Mouse (Mus musculus): ENCODE measurements around the gene Ehmt2. TPM values are rescaled to one million over a fixed set of nuclear protein-coding genes. Genes with fewer than 3 reads are reported as not detected.
A peak's percentile ranks its signal among the peaks of the same experiment; 100 is the strongest.

Ehmt2 gene
- polyA plus RNA-seq (2014; fragmentation: Nextera tagmentation; extraction: Ambion mirVana): 78.1 and 86.8 TPM in 2 replicates

DNA sequence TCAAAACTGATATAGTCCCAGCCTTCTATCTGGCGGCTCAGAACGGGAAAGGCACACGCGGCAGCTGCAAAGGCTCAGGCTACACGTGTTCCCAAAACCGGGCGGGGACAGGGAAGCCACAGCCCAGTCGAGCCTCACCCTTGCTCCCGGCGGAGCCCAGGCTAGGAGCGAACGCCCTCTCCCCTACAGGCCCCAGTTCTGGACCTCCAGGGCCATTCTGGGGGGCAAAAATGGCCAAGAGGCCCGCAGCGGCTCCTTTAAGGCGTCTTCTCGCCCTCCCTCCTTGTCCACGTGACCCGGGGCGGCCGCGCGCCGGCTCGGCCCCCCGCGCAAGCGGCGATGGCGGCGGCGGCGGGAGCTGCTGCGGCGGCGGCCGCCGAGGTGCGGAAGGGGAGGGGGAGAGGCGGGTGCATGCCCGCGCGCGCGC is at the start of gene Ehmt2, which contains the start of gene C2:
TSS of gene Ehmt2 (plus strand) at position 310 of the 427 bp plus-strand sequence.
TSS of gene C2 (minus strand) at position 106 of the 427 bp plus-strand sequence.
- ATAC-seq (ENCODE audit: low read depth): peak; percentile 10
- Histone ChIP-seq H3K9ac (replicated peaks; ENCODE audit: low read depth, low read length) (peak within 1 kb of the TSS; percentile 98), H3K4me3 (ENCODE audit: low read depth, low read length) (peak within 1 kb of the TSS; percentile 82), H3K27me3 (ENCODE audit: control insufficient read depth, insufficient read depth, low read length) (no peaks in the 10 kb centered on the region), H3K36me3 (ENCODE audit: control insufficient read depth, insufficient read depth, low read length) (peaks cover 11% of the 10 kb centered on the region), H3K27ac (ENCODE audit: low read depth, low read length) (peak within 1 kb of the TSS; percentile 97), H3K4me1 (ENCODE audit: control insufficient read depth, insufficient read depth, low read length) (peaks cover 37% of the 10 kb centered on the region), H3K9me3 (ENCODE audit: control insufficient read depth, low read length) (no peaks in the 10 kb centered on the region), H3K4me2 (ENCODE audit: low read depth, low read length) (peak within 1 kb of the TSS; percentile 97)
- under 1% methylated on average over 25 of the region's 44 CpGs for WGBS

DNA sequence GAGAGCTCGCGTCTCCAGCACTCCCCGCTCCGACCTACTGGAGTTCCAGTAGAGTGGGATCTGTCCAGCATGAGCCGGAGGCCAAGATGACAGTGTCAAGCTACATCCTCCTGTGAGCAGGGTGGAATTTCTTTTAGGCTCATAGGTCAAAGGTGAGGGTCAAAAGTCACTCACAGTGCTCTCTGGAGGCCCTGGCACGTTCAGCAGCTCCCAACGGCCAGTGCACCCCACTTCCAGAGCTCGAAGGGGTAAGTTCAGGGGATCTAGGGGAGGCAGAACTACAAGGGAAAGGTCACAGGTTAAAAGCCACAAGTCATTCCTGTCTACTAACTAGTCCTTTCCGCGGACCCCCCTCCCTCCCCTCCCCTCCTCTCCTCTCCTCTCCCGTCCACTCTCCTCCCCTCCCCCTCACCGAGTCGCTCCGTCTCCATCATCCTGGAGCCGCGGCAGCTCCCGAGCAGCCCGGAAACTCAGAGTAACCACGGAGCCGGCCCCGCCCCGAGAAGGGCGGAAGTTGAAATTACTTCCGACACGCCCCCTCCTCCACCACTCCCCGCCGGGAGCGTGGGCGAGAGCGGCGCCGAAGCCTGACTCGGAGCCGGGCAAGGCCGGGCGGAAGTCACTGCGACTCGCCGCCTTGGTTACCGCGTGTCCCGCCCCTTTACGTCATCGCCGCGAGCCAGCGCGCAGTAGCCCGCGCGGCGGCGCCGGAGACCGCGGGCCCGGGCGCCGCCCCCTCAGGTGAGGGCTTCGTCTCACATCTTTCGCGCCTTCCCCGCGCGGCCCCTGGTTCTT is 48.4 kb upstream of the Ehmt2 start, which contains the start of the genes Skiv2l and Nelfe:
TSS of gene Skiv2l (minus strand) at position 489 of the 795 bp plus-strand sequence.
TSS of gene Nelfe (plus strand) at position 670 of the 795 bp plus-strand sequence.
- Histone ChIP-seq H3K4me1 (ENCODE audit: control insufficient read depth, insufficient read depth, low read length) (peaks cover 18% of the 10 kb centered on the region), H3K36me3 (ENCODE audit: control insufficient read depth, insufficient read depth, low read length) (peaks cover 40% of the 10 kb centered on the region), H3K27me3 (ENCODE audit: control insufficient read depth, insufficient read depth, low read length) (no peaks in the 10 kb centered on the region), H3K4me3 (ENCODE audit: low read depth, low read length) (peak within 1 kb of the TSS; percentile 95), H3K27ac (ENCODE audit: low read depth, low read length) (peak within 1 kb of the TSS; percentile 48; the same call in 1 of the 2 replicates), H3K9me3 (ENCODE audit: control insufficient read depth, low read length) (no peaks in the 10 kb centered on the region), H3K4me2 (ENCODE audit: low read depth, low read length) (peak within 1 kb of the TSS; percentile 96), H3K9ac (replicated peaks; ENCODE audit: low read depth, low read length) (peak within 1 kb of the TSS; percentile 86)
- ATAC-seq (ENCODE audit: low read depth): peak; percentile 97
- under 1% methylated on average over 63 of the region's 65 CpGs for WGBS

DNA sequence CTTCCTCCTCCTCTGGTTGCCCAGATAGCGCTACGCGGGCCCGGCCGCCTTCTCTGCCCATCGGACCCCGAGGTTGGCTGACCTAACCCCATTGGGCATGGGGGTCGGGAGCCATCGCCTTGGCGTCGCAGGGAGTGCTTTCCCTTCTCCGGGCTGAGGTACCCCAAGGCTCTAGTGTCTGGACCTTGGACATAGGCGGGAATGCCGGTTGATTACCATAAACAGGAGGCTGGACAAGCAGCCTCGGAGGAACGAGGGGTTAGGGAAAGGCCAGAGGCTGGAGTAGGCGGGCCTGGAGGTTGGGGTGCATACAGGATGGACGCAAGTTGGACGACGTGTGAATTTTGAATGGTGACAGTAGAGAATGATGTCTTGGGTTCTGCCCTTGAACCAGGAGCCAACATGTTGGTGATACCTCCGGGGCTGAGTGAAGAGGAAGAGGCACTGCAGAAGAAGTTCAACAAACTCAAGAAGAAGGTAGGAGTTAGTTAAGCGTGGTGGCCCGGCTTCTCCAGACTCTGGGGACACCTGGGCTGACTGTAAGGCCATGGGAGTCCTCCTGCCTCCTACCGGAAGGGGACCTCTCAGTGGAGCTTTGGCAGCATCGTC is 47.6 kb upstream of the Ehmt2 start:
- Histone ChIP-seq H3K4me3 (ENCODE audit: low read depth, low read length) (peak overlapping the region; percentile 95), H3K36me3 (ENCODE audit: control insufficient read depth, insufficient read depth, low read length) (peaks cover 33% of the 10 kb centered on the region), H3K27me3 (ENCODE audit: control insufficient read depth, insufficient read depth, low read length) (no peaks in the 10 kb centered on the region), H3K27ac (ENCODE audit: low read depth, low read length) (peak overlapping the region; percentile 48; the same call in 1 of the 2 replicates), H3K4me2 (ENCODE audit: low read depth, low read length) (peak overlapping the region; percentile 96), H3K9me3 (ENCODE audit: control insufficient read depth, low read length) (no peaks in the 10 kb centered on the region), H3K4me1 (ENCODE audit: control insufficient read depth, insufficient read depth, low read length) (peaks cover 18% of the 10 kb centered on the region), H3K9ac (replicated peaks; ENCODE audit: low read depth, low read length) (peak overlapping the region; percentile 86)
- no peak; the same call in 1 of the 2 replicates for ATAC-seq (ENCODE audit: low read depth)
- 2% methylated on average over 24 of the region's 25 CpGs for WGBS

DNA sequence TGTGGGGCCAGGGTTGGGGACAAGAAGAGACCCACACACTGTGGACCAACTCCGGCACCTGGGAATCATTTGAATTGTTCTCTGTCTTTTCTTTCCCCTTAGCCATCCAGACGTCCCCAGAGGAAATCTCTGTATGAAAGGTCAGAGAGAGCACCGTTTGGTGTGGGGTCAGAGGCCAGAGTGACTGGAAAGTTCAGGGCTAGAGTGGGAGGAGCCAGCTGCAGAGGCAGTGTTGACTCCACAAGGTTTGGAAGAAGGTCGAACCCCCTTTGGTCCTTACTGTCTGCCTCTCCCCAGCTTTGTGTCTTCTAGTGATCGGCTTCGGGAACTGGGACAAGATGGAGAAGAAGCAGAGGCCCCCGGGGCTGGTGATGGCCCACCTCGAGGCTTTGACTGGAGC is 44.8 kb upstream of the Ehmt2 start:
- peaks cover 26% of the 10 kb centered on the region for H3K36me3 ChIP-seq (ENCODE audit: control insufficient read depth, insufficient read depth, low read length)
- peaks cover 18% of the 10 kb centered on the region for H3K4me1 ChIP-seq (ENCODE audit: control insufficient read depth, insufficient read depth, low read length)
- H3K4me3 ChIP-seq (ENCODE audit: low read depth, low read length): no peak overlapping the region
- H3K27ac ChIP-seq (ENCODE audit: low read depth, low read length): no peak overlapping the region
- H3K27me3 ChIP-seq (ENCODE audit: control insufficient read depth, insufficient read depth, low read length): no peaks in the 10 kb centered on the region
- no peak overlapping the region for H3K4me2 ChIP-seq (ENCODE audit: low read depth, low read length)
- H3K9me3 ChIP-seq (ENCODE audit: control insufficient read depth, low read length): no peaks in the 10 kb centered on the region
- H3K9ac ChIP-seq (replicated peaks; ENCODE audit: low read depth, low read length): no peak overlapping the region
- 81% methylated on average over 8 of the region's 8 CpGs for WGBS
- no peak for ATAC-seq (ENCODE audit: low read depth)

DNA sequence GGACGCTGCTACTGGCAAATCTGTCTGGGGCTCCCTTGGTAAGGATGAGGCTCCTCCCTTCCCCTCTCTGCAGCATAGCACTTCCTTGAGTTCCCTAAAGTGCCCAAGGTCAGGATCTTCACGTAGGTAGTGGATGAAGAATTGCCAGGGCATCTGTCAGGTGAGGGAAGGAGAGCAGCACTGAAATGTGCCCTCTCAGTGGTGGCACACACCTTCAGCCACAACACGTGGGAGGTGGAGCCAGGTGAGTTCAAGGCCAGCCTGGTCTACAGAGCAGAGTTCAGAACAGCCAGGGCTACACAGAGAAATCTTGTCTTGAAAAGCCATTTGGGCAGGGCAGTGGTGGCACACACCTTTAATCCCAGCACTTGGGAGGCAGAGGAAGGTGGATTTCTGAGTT is 43.5 kb upstream of the Ehmt2 start:
- WGBS: 85% methylated on average over 3 of the region's 3 CpGs
- peaks cover 26% of the 10 kb centered on the region for H3K36me3 ChIP-seq (ENCODE audit: control insufficient read depth, insufficient read depth, low read length)
- H3K4me3 ChIP-seq (ENCODE audit: low read depth, low read length): no peak overlapping the region
- no peak overlapping the region for H3K9ac ChIP-seq (replicated peaks; ENCODE audit: low read depth, low read length)
- H3K27me3 ChIP-seq (ENCODE audit: control insufficient read depth, insufficient read depth, low read length): no peaks in the 10 kb centered on the region
- H3K27ac ChIP-seq (ENCODE audit: low read depth, low read length): no peak overlapping the region
- peaks cover 12% of the 10 kb centered on the region for H3K4me1 ChIP-seq (ENCODE audit: control insufficient read depth, insufficient read depth, low read length)
- H3K4me2 ChIP-seq (ENCODE audit: low read depth, low read length): no peak overlapping the region
- H3K9me3 ChIP-seq (ENCODE audit: control insufficient read depth, low read length): no peaks in the 10 kb centered on the region
- ATAC-seq (ENCODE audit: low read depth): no peak

DNA sequence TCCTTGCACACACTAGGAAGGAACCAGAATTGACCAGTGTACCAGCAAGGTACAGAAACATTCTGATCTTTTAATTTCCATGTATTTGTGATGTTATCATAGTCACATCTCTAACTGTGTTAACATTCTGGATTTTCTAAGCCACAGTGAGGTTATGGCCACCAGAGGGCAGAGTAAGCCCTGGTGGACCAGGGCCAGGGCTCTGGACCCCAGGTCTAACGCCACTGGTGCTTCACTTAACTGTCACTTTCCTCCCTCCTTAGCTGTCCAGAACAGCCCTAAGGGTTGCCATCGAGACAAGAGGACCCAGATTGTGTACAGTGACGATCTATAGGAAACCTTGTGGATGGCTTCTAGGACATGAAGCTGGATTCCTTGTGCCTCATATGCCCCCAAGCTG is 42.4 kb upstream of the Ehmt2 start:
- ATAC-seq (ENCODE audit: low read depth): no peak
- Histone ChIP-seq H3K9ac (replicated peaks; ENCODE audit: low read depth, low read length) (no peak overlapping the region), H3K4me3 (ENCODE audit: low read depth, low read length) (no peak overlapping the region), H3K27ac (ENCODE audit: low read depth, low read length) (no peak overlapping the region), H3K36me3 (ENCODE audit: control insufficient read depth, insufficient read depth, low read length) (peaks cover 26% of the 10 kb centered on the region), H3K9me3 (ENCODE audit: control insufficient read depth, low read length) (no peaks in the 10 kb centered on the region), H3K4me2 (ENCODE audit: low read depth, low read length) (no peak overlapping the region), H3K27me3 (ENCODE audit: control insufficient read depth, insufficient read depth, low read length) (no peaks in the 10 kb centered on the region), H3K4me1 (ENCODE audit: control insufficient read depth, insufficient read depth, low read length) (peaks cover 9% of the 10 kb centered on the region)
- WGBS: 34% methylated on average over 3 of the region's 3 CpGs

DNA sequence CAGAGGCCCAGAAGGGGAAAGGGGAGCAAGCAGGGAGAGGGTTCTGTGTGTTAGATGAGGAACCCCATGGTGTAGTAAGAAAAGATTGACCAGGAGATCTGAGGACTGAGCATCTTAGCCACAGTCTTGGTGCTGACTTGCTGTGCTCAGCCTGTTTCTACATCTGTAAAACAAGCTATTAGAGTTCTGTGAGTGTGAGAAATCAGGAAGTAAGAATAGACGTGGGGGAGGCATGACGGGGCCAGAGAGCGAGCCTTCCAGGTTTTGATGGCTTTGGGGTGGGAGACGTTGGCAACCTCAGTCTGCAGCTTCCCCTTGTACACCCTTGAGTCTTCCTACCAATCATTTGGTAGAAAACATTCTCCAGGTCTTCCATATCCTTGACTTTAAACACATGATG is 39.6 kb upstream of the Ehmt2 start:
- Histone ChIP-seq H3K36me3 (ENCODE audit: control insufficient read depth, insufficient read depth, low read length) (peaks cover 20% of the 10 kb centered on the region; the same call in 1 of the 2 replicates), H3K27ac (ENCODE audit: low read depth, low read length) (no peak overlapping the region), H3K4me3 (ENCODE audit: low read depth, low read length) (no peak overlapping the region), H3K9me3 (ENCODE audit: control insufficient read depth, low read length) (no peaks in the 10 kb centered on the region), H3K9ac (replicated peaks; ENCODE audit: low read depth, low read length) (no peak overlapping the region), H3K27me3 (ENCODE audit: control insufficient read depth, insufficient read depth, low read length) (no peaks in the 10 kb centered on the region), H3K4me1 (ENCODE audit: control insufficient read depth, insufficient read depth, low read length) (no peaks in the 10 kb centered on the region), H3K4me2 (ENCODE audit: low read depth, low read length) (no peak overlapping the region)
- WGBS: 92% methylated on average over 4 of the region's 4 CpGs
- ATAC-seq (ENCODE audit: low read depth): no peak

DNA sequence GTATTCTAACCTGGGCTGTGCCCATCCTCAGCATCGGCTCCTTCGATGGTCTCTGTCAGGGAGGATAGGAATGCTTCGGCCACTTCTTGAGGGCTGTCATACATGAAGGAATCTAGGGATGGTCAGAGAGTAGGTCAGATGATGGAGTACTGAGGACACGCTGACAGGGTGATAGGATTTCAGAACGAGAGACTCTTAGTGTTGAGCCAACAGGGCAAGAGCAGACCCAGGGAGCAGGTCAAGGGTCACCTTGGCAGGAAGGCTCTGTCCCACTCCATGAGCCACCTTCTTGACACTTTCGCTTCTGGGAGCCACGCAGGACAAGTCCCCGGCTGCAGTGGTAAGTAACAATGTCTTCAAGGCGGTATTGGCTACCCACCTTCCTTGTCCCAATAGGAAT is 37.8 kb upstream of the Ehmt2 start:
- Histone ChIP-seq H3K4me3 (ENCODE audit: low read depth, low read length) (no peak overlapping the region), H3K9ac (replicated peaks; ENCODE audit: low read depth, low read length) (no peak overlapping the region), H3K9me3 (ENCODE audit: control insufficient read depth, low read length) (no peaks in the 10 kb centered on the region), H3K4me2 (ENCODE audit: low read depth, low read length) (no peak overlapping the region), H3K36me3 (ENCODE audit: control insufficient read depth, insufficient read depth, low read length) (peaks cover 10% of the 10 kb centered on the region; the same call in 1 of the 2 replicates), H3K4me1 (ENCODE audit: control insufficient read depth, insufficient read depth, low read length) (no peaks in the 10 kb centered on the region), H3K27ac (ENCODE audit: low read depth, low read length) (no peak overlapping the region), H3K27me3 (ENCODE audit: control insufficient read depth, insufficient read depth, low read length) (no peaks in the 10 kb centered on the region)
- WGBS: 92% methylated on average over 9 of the region's 9 CpGs
- ATAC-seq (ENCODE audit: low read depth): no peak
